8 mouse cellular contexts compared by ENCODE assay signal in genomic region chr10:79704970-79705360, GRCm38 (mm10). TPM values are rescaled to one million over a fixed set of nuclear protein-coding genes. Genes with fewer than 3 reads are reported as not detected.
DNase-seq lines count a peak whose midpoint lies in the region; ATAC-seq and TF ChIP-seq lines count a peak whose summit lies in the region.

No protein-coding gene starts in this region.

- WGBS in heart, embryonic 10.5 days: 5% methylated on average over 10 of the region's 10 CpGs
- WGBS in forebrain, embryonic 13.5 days: 2% methylated on average over 10 of the region's 10 CpGs
- WGBS in liver, embryonic 13.5 days (ENCODE audit: insufficient replicate concordance): under 1% methylated on average over 10 of the region's 10 CpGs

- H3K4me3 ChIP-seq in heart, embryonic 10.5 days: peak overlapping the region; percentile 74
- peak overlapping the region; percentile 96 for H3K4me3 ChIP-seq in E14TG2a.4 (replicated peaks; ENCODE audit: low read length)
- H3K4me3 ChIP-seq in forebrain, embryonic 13.5 days: peak overlapping the region; percentile 70
- H3K4me3 ChIP-seq in liver, embryonic 13.5 days (replicated peaks): peak overlapping the region; percentile 78

- peak overlapping the region; percentile 89 for H3K9ac ChIP-seq in forebrain, embryonic 13.5 days
- H3K9ac ChIP-seq in liver, embryonic 13.5 days: peak overlapping the region; percentile 98

- peak overlapping the region; percentile 82 for H3K4me2 ChIP-seq in forebrain, embryonic 13.5 days
- peak overlapping the region; percentile 99 for H3K4me2 ChIP-seq in liver, embryonic 13.5 days

- TF ChIP-seq CTCF in E14TG2a.4 (conservative IDR thresholded peaks at IDR 0.05; ENCODE audit: low read length): no peak

- ATAC-seq in forebrain, embryonic 13.5 days: 0 out of 2 replicates have a peak, but pooled peaks have one; percentile 0
- no peak for ATAC-seq in liver, embryonic 13.5 days (ENCODE audit: low read depth)

- peaks cover 70% of the 10 kb centered on the region for H3K4me1 ChIP-seq in heart, embryonic 10.5 days
- peaks cover 70% of the 10 kb centered on the region for H3K4me1 ChIP-seq in E14TG2a.4 (replicated peaks; ENCODE audit: low read depth, low read length)
- H3K4me1 ChIP-seq in forebrain, embryonic 13.5 days: peaks cover 30% of the 10 kb centered on the region
- peaks cover 71% of the 10 kb centered on the region for H3K4me1 ChIP-seq in liver, embryonic 13.5 days (replicated peaks)

- peak overlapping the region; percentile 95 for H3K27ac ChIP-seq in heart, embryonic 10.5 days
- 0 out of 2 replicates have a peak overlapping the region, but pooled peaks have one; percentile 76 for H3K27ac ChIP-seq in forebrain, embryonic 13.5 days
- H3K27ac ChIP-seq in liver, embryonic 13.5 days: peak overlapping the region; percentile 98

- no peak for DNase-seq in heart, embryonic 10.5 days (ENCODE audit: low spot score)
- DNase-seq in heart, postnatal 4 days: no peak
- no peak for DNase-seq in liver, embryonic 13.5 days
- DNase-seq in embryo, embryonic 11 days: no peak
- no peak for DNase-seq in urinary bladder, adult 2 months (ENCODE audit: low spot score)
- DNase-seq in urinary bladder, postnatal 4 days (ENCODE audit: low spot score in 2 of 2): no peak

- H3K27me3 ChIP-seq in heart, embryonic 10.5 days (ENCODE audit: insufficient read depth, poor library complexity, severe bottlenecking): no peaks in the 10 kb centered on the region
- no peaks in the 10 kb centered on the region for H3K27me3 ChIP-seq in E14TG2a.4 (ENCODE audit: insufficient read depth, low read length)
- H3K27me3 ChIP-seq in forebrain, embryonic 13.5 days: no peaks in the 10 kb centered on the region
- no peaks in the 10 kb centered on the region for H3K27me3 ChIP-seq in liver, embryonic 13.5 days

- H3K9me3 ChIP-seq in heart, embryonic 10.5 days: no peaks in the 10 kb centered on the region
- no peaks in the 10 kb centered on the region for H3K9me3 ChIP-seq in E14TG2a.4 (ENCODE audit: low read length)
- no peaks in the 10 kb centered on the region for H3K9me3 ChIP-seq in forebrain, embryonic 13.5 days (replicated peaks)
- H3K9me3 ChIP-seq in liver, embryonic 13.5 days (replicated peaks): no peaks in the 10 kb centered on the region

- peaks cover 39% of the 10 kb centered on the region for H3K36me3 ChIP-seq in heart, embryonic 10.5 days
- H3K36me3 ChIP-seq in E14TG2a.4 (ENCODE audit: insufficient read depth, low read length): peaks cover 49% of the 10 kb centered on the region
- peaks cover 30% of the 10 kb centered on the region for H3K36me3 ChIP-seq in forebrain, embryonic 13.5 days (ENCODE audit: poor library complexity, severe bottlenecking)
- H3K36me3 ChIP-seq in liver, embryonic 13.5 days: peaks cover 40% of the 10 kb centered on the region

RNA-seq across cellular contexts. Expression of gene Bsg, which starts 0.7 kb away (rescaled TPM):
- 1,251 and 1,319 TPM in 2 replicates for polyA plus RNA-seq in heart, embryonic 10.5 days (2016; fragmentation: Nextera tagmentation; extraction: Ambion mirVana)
- total RNA-seq in heart, postnatal 4 days (2021): 100 to 1,000 TPM; 793 to 876 TPM
- polyA plus RNA-seq in forebrain, embryonic 13.5 days (2015; fragmentation: Nextera tagmentation; extraction: Ambion mirVana): 489 and 502 TPM in 2 replicates
- polyA plus RNA-seq in liver, embryonic 13.5 days (2015; fragmentation: Nextera tagmentation; extraction: Ambion mirVana): 903 and 946 TPM in 2 replicates
- polyA plus RNA-seq in urinary bladder, adult 2 months (2012; rRNA removed): 614 and 631 TPM in 2 replicates

RNA-seq across cellular contexts. Expression of gene Hcn2, which starts 11.5 kb away (rescaled TPM):
- not detected in 2 replicates for polyA plus RNA-seq in heart, embryonic 10.5 days (2016; fragmentation: Nextera tagmentation; extraction: Ambion mirVana)
- total RNA-seq in heart, postnatal 4 days (2021): 1 to 10 TPM; 7.6 to 9.5 TPM
- 0.06 and 0.10 TPM in 2 replicates for polyA plus RNA-seq in forebrain, embryonic 13.5 days (2015; fragmentation: Nextera tagmentation; extraction: Ambion mirVana)
- polyA plus RNA-seq in liver, embryonic 13.5 days (2015; fragmentation: Nextera tagmentation; extraction: Ambion mirVana): not detected in 2 replicates
- 0.96 and 1.5 TPM in 2 replicates for polyA plus RNA-seq in urinary bladder, adult 2 months (2012; rRNA removed)

RNA-seq across cellular contexts. Expression of gene Gzmm, which starts 16.1 kb away (rescaled TPM):
- 0.46 and 0.54 TPM in 2 replicates for polyA plus RNA-seq in heart, embryonic 10.5 days (2016; fragmentation: Nextera tagmentation; extraction: Ambion mirVana)
- total RNA-seq in heart, postnatal 4 days (2021): 1 to 10 TPM; 2.9 to 3.7 TPM
- polyA plus RNA-seq in forebrain, embryonic 13.5 days (2015; fragmentation: Nextera tagmentation; extraction: Ambion mirVana): 1.3 and 1.4 TPM in 2 replicates
- 0.22 and 0.32 TPM in 2 replicates for polyA plus RNA-seq in liver, embryonic 13.5 days (2015; fragmentation: Nextera tagmentation; extraction: Ambion mirVana)
- 1.1 and 1.4 TPM in 2 replicates for polyA plus RNA-seq in urinary bladder, adult 2 months (2012; rRNA removed)

RNA-seq across cellular contexts. Expression of gene Cdc34, which starts 23.0 kb away (rescaled TPM):
- 188 and 215 TPM in 2 replicates for polyA plus RNA-seq in heart, embryonic 10.5 days (2016; fragmentation: Nextera tagmentation; extraction: Ambion mirVana)
- total RNA-seq in heart, postnatal 4 days (2021): 100 to 1,000 TPM; 134 to 145 TPM
- 101 and 109 TPM in 2 replicates for polyA plus RNA-seq in forebrain, embryonic 13.5 days (2015; fragmentation: Nextera tagmentation; extraction: Ambion mirVana)
- 164 and 166 TPM in 2 replicates for polyA plus RNA-seq in liver, embryonic 13.5 days (2015; fragmentation: Nextera tagmentation; extraction: Ambion mirVana)
- polyA plus RNA-seq in urinary bladder, adult 2 months (2012; rRNA removed): 60.6 and 70.0 TPM in 2 replicates

RNA-seq across cellular contexts. Expression of gene Tpgs1, which starts 35.8 kb away (rescaled TPM):
- polyA plus RNA-seq in heart, embryonic 10.5 days (2016; fragmentation: Nextera tagmentation; extraction: Ambion mirVana): 52.3 and 59.4 TPM in 2 replicates
- 10 to 100 TPM; 18.8 to 20.3 TPM for total RNA-seq in heart, postnatal 4 days (2021)
- polyA plus RNA-seq in forebrain, embryonic 13.5 days (2015; fragmentation: Nextera tagmentation; extraction: Ambion mirVana): 67.8 and 73.0 TPM in 2 replicates
- 25.3 and 27.5 TPM in 2 replicates for polyA plus RNA-seq in liver, embryonic 13.5 days (2015; fragmentation: Nextera tagmentation; extraction: Ambion mirVana)
- 29.1 and 33.7 TPM in 2 replicates for polyA plus RNA-seq in urinary bladder, adult 2 months (2012; rRNA removed)
